Mouse (Mus musculus) thymus, postnatal 14 days (tissue): ENCODE measurements around the gene Usp20.
"Not testable (repeated sequence)": the region's sequence is repeated elsewhere in the genome, so short reads cannot be mapped to it uniquely, and the experiment has no call there.

Source experiments
- DNase-seq: peaks from one replicate; pipeline ENCODE4 v3.0.0; 2021

Gene Usp20

GRCm38 (mm10) chr2:30981790-30982513 lies at the start of gene Usp20, which contains the start of gene BC005624:
Gene Usp20, plus strand, starts transcription at chr2:30982279.
Gene BC005624, minus strand, starts transcription at chr2:30982201.
- peak; percentile 100 for DNase-seq

- DNase-seq = no peak
Measured at GRCm38 (mm10) chr2:30933032-30933431, 49.0 kb upstream of the Usp20 start.

- peak; percentile 73 for DNase-seq
Measured at GRCm38 (mm10) chr2:30933917-30934450, 48.1 kb upstream of the Usp20 start.

- DNase-seq = no peak
Measured at GRCm38 (mm10) chr2:30936808-30937207, 45.3 kb upstream of the Usp20 start.

GRCm38 (mm10) chr2:30937731-30938130 lies 44.3 kb upstream of the Usp20 start:
- DNase-seq = no peak

- DNase-seq = no peak
Measured at GRCm38 (mm10) chr2:30938574-30938991, 43.5 kb upstream of the Usp20 start.

GRCm38 (mm10) chr2:30941586-30941985 lies 40.5 kb upstream of the Usp20 start:
- no peak for DNase-seq

GRCm38 (mm10) chr2:30942116-30942515 lies 40.0 kb upstream of the Usp20 start:
- not testable (repeated sequence) for DNase-seq

- peak; percentile 77 for DNase-seq
Measured at GRCm38 (mm10) chr2:30942603-30943011, 39.5 kb upstream of the Usp20 start.

- DNase-seq = no peak
Measured at GRCm38 (mm10) chr2:30952457-30952823, 29.6 kb upstream of the Usp20 start.

GRCm38 (mm10) chr2:30952824-30953490 lies 29.1 kb upstream of the Usp20 start, which contains the start of gene Tor1b:
Gene Tor1b, plus strand, starts transcription at chr2:30952959.
- DNase-seq = peak; percentile 89

- no peak for DNase-seq
Measured at GRCm38 (mm10) chr2:30954797-30955196, 27.3 kb upstream of the Usp20 start.

GRCm38 (mm10) chr2:30957511-30957910 lies 24.6 kb upstream of the Usp20 start:
- DNase-seq = no peak

GRCm38 (mm10) chr2:30958726-30959125 lies 23.4 kb upstream of the Usp20 start:
- DNase-seq = no peak

- DNase-seq = no peak
Measured at GRCm38 (mm10) chr2:30959856-30960255, 22.2 kb upstream of the Usp20 start.

GRCm38 (mm10) chr2:30962570-30963254 lies 19.4 kb upstream of the Usp20 start:
- DNase-seq = no peak

- no peak for DNase-seq
Measured at GRCm38 (mm10) chr2:30965627-30966026, 16.5 kb upstream of the Usp20 start.

GRCm38 (mm10) chr2:30966826-30967225 lies 15.3 kb upstream of the Usp20 start:
- no peak for DNase-seq

GRCm38 (mm10) chr2:30967352-30968327 lies 14.4 kb upstream of the Usp20 start, which contains the start of gene Tor1a:
Gene Tor1a, minus strand, starts transcription at chr2:30967933.
- DNase-seq = peak; percentile 90

GRCm38 (mm10) chr2:30983024-30983423 lies 945 bp downstream of the Usp20 start:
- DNase-seq = peak; percentile 33

- peak; percentile 71 for DNase-seq
Measured at GRCm38 (mm10) chr2:30985111-30986020, 3.3 kb downstream of the Usp20 start.
